In genomic region chr11:115270148-115270861, GRCm38 (mm10) we compare ENCODE assay signal across 9 mouse cellular contexts. TPM values are rescaled to one million over a fixed set of nuclear protein-coding genes. Genes with fewer than 3 reads are reported as not detected.
DNase-seq lines count a peak whose midpoint lies in the region; ATAC-seq and TF ChIP-seq lines count a peak whose summit lies in the region.
"Had no signal": no experiment of that assay in that cellular context is flagged by ENCODE, and none has a peak within 500 bp of the region (broad histone marks: within the 10 kb centered on the region; RNA-seq: fewer than 3 reads in every experiment).

No protein-coding gene starts in this region.

- no peak overlapping the region for H3K4me3 ChIP-seq in neural tube, embryonic 15.5 days (replicated peaks)
- no peak overlapping the region for H3K4me3 ChIP-seq in limb, embryonic 14.5 days (replicated peaks; ENCODE audit: low read length)
- H3K4me3 ChIP-seq in neural tube, embryonic 11.5 days (ENCODE audit: low read depth, low read length): no peak overlapping the region

- ATAC-seq in neural tube, embryonic 15.5 days (ENCODE audit: low FRiP score): no peak
- no peak; the same call in none of the 2 replicates for ATAC-seq in limb, embryonic 14.5 days (ENCODE audit: low FRiP score, low read depth)
- ATAC-seq in neural tube, embryonic 11.5 days (ENCODE audit: insufficient read depth, low FRiP score, low TSS enrichment): no peak

- peaks cover 45% of the 10 kb centered on the region for H3K27me3 ChIP-seq in neural tube, embryonic 15.5 days (replicated peaks)
- H3K27me3 ChIP-seq in limb, embryonic 14.5 days (ENCODE audit: control insufficient read depth, insufficient read depth, low read length): peaks cover 34% of the 10 kb centered on the region
- peaks cover 37% of the 10 kb centered on the region for H3K27me3 ChIP-seq in neural tube, embryonic 11.5 days (ENCODE audit: control insufficient read depth, insufficient read depth, low read length)

- peaks cover 22% of the 10 kb centered on the region for H3K36me3 ChIP-seq in neural tube, embryonic 15.5 days
- peaks cover 17% of the 10 kb centered on the region for H3K36me3 ChIP-seq in limb, embryonic 14.5 days (ENCODE audit: control insufficient read depth, insufficient read depth, low read length)
- peaks cover 2% of the 10 kb centered on the region; the same call in 1 of the 2 replicates for H3K36me3 ChIP-seq in neural tube, embryonic 11.5 days (ENCODE audit: control insufficient read depth, insufficient read depth, low read length)

- H3K4me2 ChIP-seq in neural tube, embryonic 15.5 days: no peak overlapping the region
- H3K4me2 ChIP-seq in limb, embryonic 14.5 days (replicated peaks; ENCODE audit: low read depth, low read length, severe bottlenecking): no peak overlapping the region
- no peak overlapping the region for H3K4me2 ChIP-seq in neural tube, embryonic 11.5 days (ENCODE audit: low read depth)

- H3K9ac ChIP-seq in neural tube, embryonic 15.5 days (replicated peaks): no peak overlapping the region
- H3K9ac ChIP-seq in limb, embryonic 14.5 days (ENCODE audit: low read depth, low read length, severe bottlenecking): no peak overlapping the region
- 0 out of 2 replicates have a peak overlapping the region, but pooled peaks have one; percentile 28 for H3K9ac ChIP-seq in neural tube, embryonic 11.5 days (ENCODE audit: low read length)

- no peak for TF ChIP-seq POLR2A in limb, embryonic 14.5 days (IDR thresholded peaks at IDR 0.05; ENCODE audit: borderline replicate concordance, extremely low read depth, insufficient read depth, insufficient read length)

- H3K9me3 ChIP-seq in neural tube, embryonic 15.5 days (replicated peaks): no peaks in the 10 kb centered on the region
- no peaks in the 10 kb centered on the region for H3K9me3 ChIP-seq in limb, embryonic 14.5 days (ENCODE audit: control insufficient read depth, low read length)
- H3K9me3 ChIP-seq in neural tube, embryonic 11.5 days (ENCODE audit: control insufficient read depth, low read length): no peaks in the 10 kb centered on the region

- 32% methylated on average over 18 of the region's 19 CpGs for WGBS in neural tube, embryonic 15.5 days
- WGBS in limb, embryonic 14.5 days: 32% methylated on average over 19 of the region's 19 CpGs
- 33% methylated on average over 18 of the region's 19 CpGs for WGBS in neural tube, embryonic 11.5 days

- H3K27ac ChIP-seq in neural tube, embryonic 15.5 days (replicated peaks): no peak overlapping the region
- no peak overlapping the region for H3K27ac ChIP-seq in limb, embryonic 14.5 days (replicated peaks; ENCODE audit: low read depth, low read length)
- H3K27ac ChIP-seq in neural tube, embryonic 11.5 days (ENCODE audit: low read depth, low read length): no peak overlapping the region

- H3K4me1 ChIP-seq in neural tube, embryonic 15.5 days: peaks cover 30% of the 10 kb centered on the region
- H3K4me1 ChIP-seq in limb, embryonic 14.5 days (ENCODE audit: control insufficient read depth, insufficient read depth, low read length): peaks cover 8% of the 10 kb centered on the region
- H3K4me1 ChIP-seq in neural tube, embryonic 11.5 days (ENCODE audit: control insufficient read depth, insufficient read depth, low read length): peaks cover 9% of the 10 kb centered on the region; the same call in 1 of the 2 replicates

- DNase-seq in neural tube, embryonic 10.5 days (ENCODE audit: extremely low spot score, low spot score): peak; percentile 88
- DNase-seq in cerebellum, postnatal 4 days (ENCODE audit: low spot score in 2 of 2): peak; percentile 76 to 88
- peak; percentile 82 for DNase-seq in gastrocnemius, adult 18-20 months (ENCODE audit: low spot score)
- DNase-seq in kidney, adult 8-10 months: peak; percentile 55 to 83
- DNase-seq in limb, embryonic 14.5 days (ENCODE audit: low spot score): peak; percentile 84
- DNase-seq in neural tube, embryonic 11.5 days (ENCODE audit: low spot score): peak; percentile 79
- DNase-seq in testis, postnatal 10 days (ENCODE audit: low spot score): peak; percentile 90

RNA-seq across cellular contexts. Expression of gene Grin2c, which starts 3.3 kb away (rescaled TPM):
- polyA plus RNA-seq in neural tube, embryonic 15.5 days (2015; fragmentation: Nextera tagmentation; extraction: Ambion mirVana): 0.34 and 0.44 TPM in 2 replicates
- under 1 TPM; 0.05 to 0.14 TPM for total RNA-seq in gastrocnemius, adult 18-20 months (2021)
- polyA plus RNA-seq in limb, embryonic 14.5 days (2012; rRNA removed): 0.20 and 0.21 TPM in 2 replicates
- polyA plus RNA-seq in limb, embryonic 14.5 days (2014; fragmentation: Nextera tagmentation; extraction: Ambion mirVana): not detected in 2 replicates
- polyA plus RNA-seq in neural tube, embryonic 11.5 days (2014; fragmentation: Nextera tagmentation; extraction: Ambion mirVana): 0.57 and 0.85 TPM in 2 replicates

RNA-seq across cellular contexts. Expression of gene Fdxr, which starts 6.5 kb away (rescaled TPM):
- polyA plus RNA-seq in neural tube, embryonic 15.5 days (2015; fragmentation: Nextera tagmentation; extraction: Ambion mirVana): 18.6 and 21.5 TPM in 2 replicates
- total RNA-seq in gastrocnemius, adult 18-20 months (2021): 1 to 10 TPM; 3.2 TPM
- 16.8 and 21.8 TPM in 2 replicates for polyA plus RNA-seq in limb, embryonic 14.5 days (2012; rRNA removed)
- polyA plus RNA-seq in limb, embryonic 14.5 days (2014; fragmentation: Nextera tagmentation; extraction: Ambion mirVana): 11.5 and 13.0 TPM in 2 replicates
- polyA plus RNA-seq in neural tube, embryonic 11.5 days (2014; fragmentation: Nextera tagmentation; extraction: Ambion mirVana): 14.0 and 15.1 TPM in 2 replicates

RNA-seq across cellular contexts. Expression of gene Fads6, which starts 27.2 kb away (rescaled TPM):
- 2.0 and 2.1 TPM in 2 replicates for polyA plus RNA-seq in neural tube, embryonic 15.5 days (2015; fragmentation: Nextera tagmentation; extraction: Ambion mirVana)
- total RNA-seq in gastrocnemius, adult 18-20 months (2021): 1 to 10 TPM; 4.7 to 6.0 TPM
- 0.35 and 0.40 TPM in 2 replicates for polyA plus RNA-seq in limb, embryonic 14.5 days (2012; rRNA removed)
- polyA plus RNA-seq in limb, embryonic 14.5 days (2014; fragmentation: Nextera tagmentation; extraction: Ambion mirVana): 0.12 TPM in 1 of 2 replicates, not detected in the other
- 0.18 and 0.24 TPM in 2 replicates for polyA plus RNA-seq in neural tube, embryonic 11.5 days (2014; fragmentation: Nextera tagmentation; extraction: Ambion mirVana)

RNA-seq across cellular contexts. Expression of gene Otop2, which starts 36.7 kb away (rescaled TPM):
- polyA plus RNA-seq in neural tube, embryonic 15.5 days (2015; fragmentation: Nextera tagmentation; extraction: Ambion mirVana): 0.15 and 0.26 TPM in 2 replicates
- not detected for total RNA-seq in gastrocnemius, adult 18-20 months (2021)
- 0.29 and 0.44 TPM in 2 replicates for polyA plus RNA-seq in limb, embryonic 14.5 days (2012; rRNA removed)
- 0.08 and 0.19 TPM in 2 replicates for polyA plus RNA-seq in limb, embryonic 14.5 days (2014; fragmentation: Nextera tagmentation; extraction: Ambion mirVana)
- not detected in 2 replicates for polyA plus RNA-seq in neural tube, embryonic 11.5 days (2014; fragmentation: Nextera tagmentation; extraction: Ambion mirVana)
- total RNA-seq: neutrophil, adult 5-6 weeks had no signal

RNA-seq across cellular contexts. Expression of gene Ush1g, which starts 51.5 kb away (rescaled TPM):
- 0.09 and 0.14 TPM in 2 replicates for polyA plus RNA-seq in neural tube, embryonic 15.5 days (2015; fragmentation: Nextera tagmentation; extraction: Ambion mirVana)
- total RNA-seq in gastrocnemius, adult 18-20 months (2021): under 1 TPM; 0.16 to 0.19 TPM
- polyA plus RNA-seq in limb, embryonic 14.5 days (2012; rRNA removed): not detected in 2 replicates
- not detected in 2 replicates for polyA plus RNA-seq in limb, embryonic 14.5 days (2014; fragmentation: Nextera tagmentation; extraction: Ambion mirVana)
- polyA plus RNA-seq in neural tube, embryonic 11.5 days (2014; fragmentation: Nextera tagmentation; extraction: Ambion mirVana): 0.12 TPM in 1 of 2 replicates, not detected in the other
- total RNA-seq: neutrophil, adult 5-6 weeks had no signal
